Mouse (Mus musculus): ENCODE data around the gene Timm44. TPM values are rescaled to one million over a fixed set of nuclear protein-coding genes. Genes with fewer than 3 reads are reported as not detected.
A peak's percentile ranks its signal among the peaks of the same experiment; 100 is the strongest.

Gene Timm44
- polyA plus RNA-seq, 1 experiment from 2014 or later = 59.6 TPM

GRCm38 (mm10) chr8:4292738-4293137, 17.0 kb upstream of the Timm44 start:
- Histone ChIP-seq H3K9ac (ENCODE audit: low read depth, low read length) (no peak overlapping the region), H3K36me3 (ENCODE audit: control insufficient read depth, insufficient read depth, low read length) (peaks cover 7% of the 10 kb centered on the region), H3K27ac (ENCODE audit: low read depth, low read length) (no peak overlapping the region), H3K27me3 (ENCODE audit: control insufficient read depth, insufficient read depth, low read length) (no peaks in the 10 kb centered on the region), H3K4me2 (replicated peaks; ENCODE audit: low read depth, low read length) (no peak overlapping the region), H3K4me1 (replicated peaks; ENCODE audit: control insufficient read depth, insufficient read depth, low read length) (no peaks in the 10 kb centered on the region), H3K4me3 (ENCODE audit: low read depth, low read length) (no peak overlapping the region), H3K9me3 (ENCODE audit: control insufficient read depth, low read length) (no peaks in the 10 kb centered on the region)
- DNase-seq (ENCODE audit: low spot score) (no peak), ATAC-seq (ENCODE audit: low FRiP score) (no peak)
- WGBS = 94% methylated on average over 5 of the region's 5 CpGs

- ATAC-seq (ENCODE audit: low FRiP score) (no peak; the same call in 1 of the 2 replicates), DNase-seq (ENCODE audit: low spot score) (no peak)
- no peaks in the 10 kb centered on the region for H3K27me3 ChIP-seq (ENCODE audit: control insufficient read depth, insufficient read depth, low read length)
- H3K9me3 ChIP-seq (ENCODE audit: control insufficient read depth, low read length) = no peaks in the 10 kb centered on the region
- peaks cover 2% of the 10 kb centered on the region; the same call in 1 of the 2 replicates for H3K36me3 ChIP-seq (ENCODE audit: control insufficient read depth, insufficient read depth, low read length)
- peak overlapping the region; percentile 52 for H3K4me3 ChIP-seq (ENCODE audit: low read depth, low read length)
- peak overlapping the region; percentile 39 for H3K4me2 ChIP-seq (replicated peaks; ENCODE audit: low read depth, low read length)
- 32% methylated on average over 9 of the region's 9 CpGs for WGBS
- H3K9ac ChIP-seq (ENCODE audit: low read depth, low read length) = peak overlapping the region; percentile 70
- H3K4me1 ChIP-seq (replicated peaks; ENCODE audit: control insufficient read depth, insufficient read depth, low read length) = no peaks in the 10 kb centered on the region
- peak overlapping the region; percentile 51; the same call in 1 of the 2 replicates for H3K27ac ChIP-seq (ENCODE audit: low read depth, low read length)
Observed at GRCm38 (mm10) chr8:4276111-4276465, 375 bp upstream of the Timm44 start.

GRCm38 (mm10) chr8:4269609-4270008, 6.1 kb downstream of the Timm44 start:
- no peak for DNase-seq (ENCODE audit: low spot score)
- H3K27me3 ChIP-seq (ENCODE audit: control insufficient read depth, insufficient read depth, low read length) = no peaks in the 10 kb centered on the region
- no peak overlapping the region for H3K4me2 ChIP-seq (replicated peaks; ENCODE audit: low read depth, low read length)
- H3K4me3 ChIP-seq (ENCODE audit: low read depth, low read length) = no peak overlapping the region
- H3K9ac ChIP-seq (ENCODE audit: low read depth, low read length) = no peak overlapping the region
- 96% methylated on average over 6 of the region's 6 CpGs for WGBS
- no peak for ATAC-seq (ENCODE audit: low FRiP score)
- H3K36me3 ChIP-seq (ENCODE audit: control insufficient read depth, insufficient read depth, low read length) = peaks cover 15% of the 10 kb centered on the region
- no peak overlapping the region for H3K27ac ChIP-seq (ENCODE audit: low read depth, low read length)
- H3K4me1 ChIP-seq (replicated peaks; ENCODE audit: control insufficient read depth, insufficient read depth, low read length) = no peaks in the 10 kb centered on the region
- H3K9me3 ChIP-seq (ENCODE audit: control insufficient read depth, low read length) = no peaks in the 10 kb centered on the region

GRCm38 (mm10) chr8:4267627-4268026, 8.1 kb downstream of the Timm44 start:
- H3K9me3 ChIP-seq (ENCODE audit: control insufficient read depth, low read length) = no peaks in the 10 kb centered on the region
- H3K27me3 ChIP-seq (ENCODE audit: control insufficient read depth, insufficient read depth, low read length) = no peaks in the 10 kb centered on the region
- H3K36me3 ChIP-seq (ENCODE audit: control insufficient read depth, insufficient read depth, low read length) = peaks cover 13% of the 10 kb centered on the region
- H3K4me2 ChIP-seq (replicated peaks; ENCODE audit: low read depth, low read length) = no peak overlapping the region
- peak; percentile 33 for DNase-seq (ENCODE audit: low spot score)
- H3K27ac ChIP-seq (ENCODE audit: low read depth, low read length) = no peak overlapping the region
- 83% methylated on average over 15 of the region's 15 CpGs for WGBS
- H3K9ac ChIP-seq (ENCODE audit: low read depth, low read length) = no peak overlapping the region
- peak; percentile 53; the same call in 1 of the 2 replicates for ATAC-seq (ENCODE audit: low FRiP score)
- no peak overlapping the region for H3K4me3 ChIP-seq (ENCODE audit: low read depth, low read length)
- no peaks in the 10 kb centered on the region for H3K4me1 ChIP-seq (replicated peaks; ENCODE audit: control insufficient read depth, insufficient read depth, low read length)

- H3K4me2 ChIP-seq (replicated peaks; ENCODE audit: low read depth, low read length) = no peak overlapping the region
- H3K36me3 ChIP-seq (ENCODE audit: control insufficient read depth, insufficient read depth, low read length) = peaks cover 15% of the 10 kb centered on the region
- no peak for ATAC-seq (ENCODE audit: low FRiP score)
- no peak overlapping the region for H3K27ac ChIP-seq (ENCODE audit: low read depth, low read length)
- no peak overlapping the region for H3K9ac ChIP-seq (ENCODE audit: low read depth, low read length)
- no peak for DNase-seq (ENCODE audit: low spot score)
- 94% methylated on average over 15 of the region's 15 CpGs for WGBS
- no peak overlapping the region for H3K4me3 ChIP-seq (ENCODE audit: low read depth, low read length)
- no peaks in the 10 kb centered on the region for H3K27me3 ChIP-seq (ENCODE audit: control insufficient read depth, insufficient read depth, low read length)
- H3K4me1 ChIP-seq (replicated peaks; ENCODE audit: control insufficient read depth, insufficient read depth, low read length) = no peaks in the 10 kb centered on the region
- H3K9me3 ChIP-seq (ENCODE audit: control insufficient read depth, low read length) = no peaks in the 10 kb centered on the region
Observed at GRCm38 (mm10) chr8:4265160-4265914, 10.4 kb downstream of the Timm44 start.

- H3K9me3 ChIP-seq (ENCODE audit: control insufficient read depth, low read length) = no peaks in the 10 kb centered on the region
- no peak overlapping the region for H3K4me2 ChIP-seq (replicated peaks; ENCODE audit: low read depth, low read length)
- no peak overlapping the region for H3K27ac ChIP-seq (ENCODE audit: low read depth, low read length)
- ATAC-seq (ENCODE audit: low FRiP score) (no peak), DNase-seq (ENCODE audit: low spot score) (no peak)
- 93% methylated on average over 8 of the region's 8 CpGs for WGBS
- no peak overlapping the region for H3K4me3 ChIP-seq (ENCODE audit: low read depth, low read length)
- no peak overlapping the region for H3K9ac ChIP-seq (ENCODE audit: low read depth, low read length)
- no peaks in the 10 kb centered on the region; the same call in 1 of the 2 replicates for H3K4me1 ChIP-seq (replicated peaks; ENCODE audit: control insufficient read depth, insufficient read depth, low read length)
- H3K27me3 ChIP-seq (ENCODE audit: control insufficient read depth, insufficient read depth, low read length) = no peaks in the 10 kb centered on the region
- H3K36me3 ChIP-seq (ENCODE audit: control insufficient read depth, insufficient read depth, low read length) = peaks cover 14% of the 10 kb centered on the region; the same call in 1 of the 2 replicates
Observed at GRCm38 (mm10) chr8:4263105-4263791, 12.5 kb downstream of the Timm44 start.

- Histone ChIP-seq H3K4me3 (ENCODE audit: low read depth, low read length) (no peak overlapping the region), H3K4me2 (replicated peaks; ENCODE audit: low read depth, low read length) (peak overlapping the region; percentile 80; the same call in 1 of the 2 replicates), H3K9me3 (ENCODE audit: control insufficient read depth, low read length) (no peaks in the 10 kb centered on the region), H3K27ac (ENCODE audit: low read depth, low read length) (peak overlapping the region; percentile 96), H3K9ac (ENCODE audit: low read depth, low read length) (no peak overlapping the region), H3K4me1 (replicated peaks; ENCODE audit: control insufficient read depth, insufficient read depth, low read length) (peaks cover 7% of the 10 kb centered on the region), H3K36me3 (ENCODE audit: control insufficient read depth, insufficient read depth, low read length) (peaks cover 8% of the 10 kb centered on the region; the same call in 1 of the 2 replicates), H3K27me3 (ENCODE audit: control insufficient read depth, insufficient read depth, low read length) (no peaks in the 10 kb centered on the region)
- no peak for DNase-seq (ENCODE audit: low spot score)
- ATAC-seq (ENCODE audit: low FRiP score) = no peak
- 80% methylated on average over 4 of the region's 4 CpGs for WGBS
Observed at GRCm38 (mm10) chr8:4259805-4260170, 15.9 kb downstream of the Timm44 start.

GRCm38 (mm10) chr8:4259125-4259804, 16.4 kb downstream of the Timm44 start, which contains the start of gene Ctxn1:
Gene Ctxn1 (minus strand): TSS chr8:4259274.
- no peaks in the 10 kb centered on the region for H3K9me3 ChIP-seq (ENCODE audit: control insufficient read depth, low read length)
- peak within 1 kb of the TSS; percentile 80 for H3K4me2 ChIP-seq (replicated peaks; ENCODE audit: low read depth, low read length)
- H3K36me3 ChIP-seq (ENCODE audit: control insufficient read depth, insufficient read depth, low read length) = peaks cover 8% of the 10 kb centered on the region; the same call in 1 of the 2 replicates
- H3K27me3 ChIP-seq (ENCODE audit: control insufficient read depth, insufficient read depth, low read length) = no peaks in the 10 kb centered on the region
- peak within 1 kb of the TSS; percentile 95 for H3K9ac ChIP-seq (ENCODE audit: low read depth, low read length)
- H3K27ac ChIP-seq (ENCODE audit: low read depth, low read length) = peak within 1 kb of the TSS; percentile 96
- WGBS = 8% methylated on average over 24 of the region's 33 CpGs
- H3K4me1 ChIP-seq (replicated peaks; ENCODE audit: control insufficient read depth, insufficient read depth, low read length) = peaks cover 7% of the 10 kb centered on the region
- DNase-seq (ENCODE audit: low spot score) (peak; percentile 97), ATAC-seq (ENCODE audit: low FRiP score) (peak; percentile 94)
- H3K4me3 ChIP-seq (ENCODE audit: low read depth, low read length) = peak within 1 kb of the TSS; percentile 93

Data from hindbrain, embryonic 11.5 days (tissue).